Mouse (Mus musculus) intestine, postnatal 0 days (tissue): ENCODE data around the gene Ric8b. TPM values are rescaled to one million over a fixed set of nuclear protein-coding genes. Genes with fewer than 3 reads are reported as not detected.

Experiments used
- ATAC-seq: fragments of 200-750 bp; cut with Nextera tagmentation; 2 replicates; pipeline ENCODE4 v1.8.0; 2017; ENCODE audit warnings: mild to moderate bottlenecking, moderate TSS enrichment, moderate library complexity
- H3K27ac ChIP-seq: fragments of 300-500 bp; sonication (generic); 2 replicates; pipeline ENCODE4 v1.5.1; 2014; ENCODE audit warnings: mild to moderate bottlenecking, low read depth, low read length, moderate library complexity
- H3K27me3 ChIP-seq: fragments of 300-500 bp; sonication (generic); replicated peaks from 2 replicates; pipeline ENCODE4 v1.6.1; 2014; ENCODE audit warnings: low read length, mixed read lengths; ENCODE audit not compliant: control insufficient read depth, insufficient read depth
- H3K36me3 ChIP-seq: fragments of 300-500 bp; sonication (generic); 2 replicates; pipeline ENCODE4 v1.6.1; 2014; ENCODE audit warnings: mild to moderate bottlenecking, moderate library complexity; ENCODE audit not compliant: control insufficient read depth, insufficient read depth
- H3K4me1 ChIP-seq: fragments of 300-500 bp; sonication (generic); replicated peaks from 2 replicates; pipeline ENCODE4 v1.6.1; 2014; ENCODE audit warnings: antibody characterized with exemption, low read length, mixed read lengths; ENCODE audit not compliant: control insufficient read depth, insufficient read depth
- H3K4me2 ChIP-seq: fragments of 300-500 bp; sonication (generic); replicated peaks from 2 replicates; pipeline ENCODE4 v1.6.1; 2014; ENCODE audit warnings: low read depth, mild to moderate bottlenecking, moderate library complexity
- H3K4me3 ChIP-seq: fragments of 300-500 bp; sonication (generic); 2 replicates; pipeline ENCODE4 v1.5.1; 2014; ENCODE audit warnings: low read depth, low read length
- H3K9ac ChIP-seq: fragments of 300-500 bp; sonication (generic); 2 replicates; pipeline ENCODE4 v1.6.1; 2014; ENCODE audit warnings: mild to moderate bottlenecking, low read depth, low read length
- H3K9me3 ChIP-seq: fragments of 300-500 bp; sonication (generic); 2 replicates; pipeline ENCODE4 v1.6.1; 2016; ENCODE audit warnings: mixed run types; ENCODE audit not compliant: control insufficient read depth
- CTCF ChIP-seq: sonication (generic); IDR thresholded peaks from 2 replicates; pipeline ENCODE4 v1.5.1; 2016; ENCODE audit warnings: low read depth, mild to moderate bottlenecking, control low read depth, antibody characterized with exemption, moderate library complexity
- WGBS: fragments of 180-500 bp; shearing (Covaris S2); extraction: QIAGEN DNeasy Blood & Tissue Kit; methylation state at CpG from one replicate; pipeline ENCODE4 v1.1.7; 2014; 5-methylcytosine and 5-hydroxymethylcytosine counted together
- polyA plus RNA-seq: library from polyadenylated mRNA; unstranded; fragments of >200 nt; fragmentation: Nextera tagmentation; extraction: Ambion mirVana; gene quantifications from 2 replicates; pipeline ENCODE4 v1.2.1, GENCODE M21; 2015

The Ric8b gene
- polyA plus RNA-seq, 1 experiment from 2014 or later, result 6.7 TPM

DNA sequence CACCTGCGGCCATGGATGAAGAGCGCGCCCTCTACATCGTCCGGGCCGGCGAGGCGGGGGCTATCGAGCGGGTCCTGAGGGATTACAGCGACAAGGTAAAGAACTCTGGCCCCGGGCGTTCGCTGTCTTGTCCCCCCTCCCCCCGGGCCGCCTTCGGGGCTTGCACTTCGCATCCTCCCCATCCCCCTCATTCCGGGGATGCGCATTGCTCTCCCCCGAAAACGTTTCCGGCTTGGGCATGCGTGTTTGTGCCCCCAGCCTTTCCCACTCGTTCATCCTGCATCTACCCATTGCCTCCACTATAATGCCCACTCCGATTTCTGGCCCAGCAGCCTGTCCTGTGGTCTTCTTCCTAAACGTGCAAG, 297 bp downstream of the Ric8b start:
- H3K9ac ChIP-seq, result peak overlapping the region; percentile 69
- peak overlapping the region; percentile 84 for H3K4me3 ChIP-seq
- H3K36me3 ChIP-seq, result no peaks in the 10 kb centered on the region
- H3K4me1 ChIP-seq, result 0 out of 2 replicates have a peak, but pooled peaks cover 9% of the 10 kb centered on the region
- no peaks in the 10 kb centered on the region for H3K9me3 ChIP-seq
- H3K27me3 ChIP-seq, result no peaks in the 10 kb centered on the region
- H3K27ac ChIP-seq, result peak overlapping the region; percentile 87; the same call in 1 of the 2 replicates
- peak overlapping the region; percentile 75 for H3K4me2 ChIP-seq
- WGBS, result 0% methylated on average over 26 of the region's 27 CpGs
- TF ChIP-seq CTCF, result no peak
- ATAC-seq, result peak; percentile 3; the same call in 1 of the 2 replicates

DNA sequence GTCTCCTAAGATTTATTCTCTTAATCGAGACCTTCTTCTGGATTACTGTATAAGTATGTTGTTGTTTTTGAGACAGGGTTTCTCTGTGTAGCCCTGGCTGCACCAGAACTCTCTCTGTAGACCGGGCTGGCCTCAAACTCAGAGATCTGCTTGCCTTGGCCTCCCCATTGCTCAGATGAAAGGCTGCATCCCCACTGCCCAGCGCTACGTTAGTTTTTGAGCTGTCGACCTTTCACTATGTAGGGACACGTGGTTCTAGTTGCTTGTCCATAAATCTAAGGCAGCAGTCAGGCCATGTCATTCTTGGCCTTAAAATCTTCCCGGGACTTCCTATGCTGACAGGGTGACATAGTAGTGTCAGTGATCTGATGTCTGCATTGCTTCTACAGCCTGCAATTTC, 8.9 kb downstream of the Ric8b start:
- H3K36me3 ChIP-seq, result peaks cover 6% of the 10 kb centered on the region; the same call in 1 of the 2 replicates
- no peaks in the 10 kb centered on the region for H3K9me3 ChIP-seq
- ATAC-seq, result no peak
- WGBS, result 69% methylated on average over 7 of the region's 7 CpGs
- TF ChIP-seq CTCF, result no peak
- H3K27me3 ChIP-seq, result no peaks in the 10 kb centered on the region
- no peaks in the 10 kb centered on the region for H3K4me1 ChIP-seq
- no peak overlapping the region for H3K4me3 ChIP-seq
- no peak overlapping the region for H3K27ac ChIP-seq
- no peak overlapping the region for H3K9ac ChIP-seq
- H3K4me2 ChIP-seq, result no peak overlapping the region

DNA sequence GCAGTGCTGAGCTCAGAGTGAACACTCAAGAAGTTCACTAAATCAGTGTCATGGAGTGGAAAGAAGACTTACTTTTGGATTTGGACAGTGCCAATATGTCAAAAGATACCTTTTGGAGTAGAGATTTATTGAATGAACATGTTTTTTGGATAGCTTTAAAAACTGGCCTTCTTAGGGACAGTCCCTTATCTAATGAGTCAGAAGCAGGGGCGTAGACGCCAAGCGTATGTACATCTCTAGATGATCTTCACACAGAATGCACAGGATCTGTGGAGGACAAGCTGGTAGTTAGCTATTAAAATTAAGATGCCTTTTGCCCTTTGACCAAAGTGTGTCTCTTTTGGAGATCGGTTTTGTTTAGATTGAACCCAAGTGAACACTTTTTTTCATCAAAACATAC, 9.5 kb downstream of the Ric8b start:
- Histone ChIP-seq H3K36me3 (peaks cover 6% of the 10 kb centered on the region; the same call in 1 of the 2 replicates), H3K9ac (no peak overlapping the region), H3K4me2 (no peak overlapping the region), H3K9me3 (no peaks in the 10 kb centered on the region), H3K4me3 (no peak overlapping the region), H3K27me3 (no peaks in the 10 kb centered on the region), H3K27ac (no peak overlapping the region), H3K4me1 (no peaks in the 10 kb centered on the region)
- no peak for TF ChIP-seq CTCF
- WGBS, result 75% methylated on average over 4 of the region's 4 CpGs
- ATAC-seq, result no peak

DNA sequence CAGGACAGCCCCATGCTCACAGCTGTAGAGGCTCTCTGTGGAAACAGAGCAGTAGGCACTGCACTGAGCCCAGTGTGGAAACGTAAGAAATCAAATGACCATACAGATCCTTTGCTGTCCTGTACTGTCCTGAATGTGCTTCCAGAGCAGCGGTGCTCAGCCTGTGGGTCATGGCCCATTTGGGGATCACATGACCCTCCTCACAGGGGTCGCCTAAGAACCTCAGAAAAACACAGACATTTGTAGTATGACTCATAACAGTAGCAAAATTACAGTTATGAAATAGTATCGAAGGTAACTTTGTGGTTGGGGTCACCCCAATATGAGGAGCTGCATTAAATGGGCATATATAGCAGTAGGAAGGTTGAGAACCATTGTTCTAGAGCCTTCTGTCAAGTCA, 11.0 kb downstream of the Ric8b start:
- ATAC-seq, result no peak
- 90% methylated on average over 4 of the region's 4 CpGs for WGBS
- peaks cover 6% of the 10 kb centered on the region; the same call in 1 of the 2 replicates for H3K36me3 ChIP-seq
- H3K4me2 ChIP-seq, result no peak overlapping the region
- no peaks in the 10 kb centered on the region for H3K27me3 ChIP-seq
- H3K9ac ChIP-seq, result no peak overlapping the region
- no peak overlapping the region for H3K27ac ChIP-seq
- H3K9me3 ChIP-seq, result no peaks in the 10 kb centered on the region
- no peaks in the 10 kb centered on the region for H3K4me1 ChIP-seq
- no peak overlapping the region for H3K4me3 ChIP-seq
- TF ChIP-seq CTCF, result no peak

DNA sequence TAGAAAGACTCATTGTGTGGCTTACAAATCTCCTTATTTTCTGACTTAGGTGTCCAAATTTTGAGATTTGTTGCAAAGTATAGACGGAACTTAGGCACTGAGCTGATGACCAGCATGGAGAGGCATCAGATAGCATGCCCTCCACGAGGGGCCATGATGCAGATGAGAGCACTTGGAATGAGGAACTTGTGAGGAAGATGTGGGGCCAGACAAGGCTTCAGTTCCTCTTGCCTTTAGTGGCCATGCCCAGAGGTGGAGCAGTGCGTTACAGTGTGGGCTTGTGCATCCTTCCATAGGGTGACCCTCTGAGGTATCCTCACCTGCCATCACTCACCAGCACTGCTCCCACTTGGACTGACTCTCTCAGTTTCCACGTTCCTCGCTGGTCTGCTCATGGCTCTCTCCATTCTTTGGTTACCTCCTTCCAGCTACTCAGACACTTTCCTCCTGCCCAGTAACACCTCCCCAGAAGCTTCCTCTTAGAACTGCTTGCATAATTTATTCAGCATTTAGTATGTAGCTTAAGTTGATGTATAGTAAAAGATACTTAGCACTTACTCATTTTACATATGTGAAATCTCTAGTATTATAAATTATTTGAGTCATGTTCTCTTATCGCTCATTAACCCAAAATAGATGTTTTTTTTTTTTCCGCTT, 18.3 kb downstream of the Ric8b start:
- TF ChIP-seq CTCF, result no peak
- no peaks in the 10 kb centered on the region for H3K36me3 ChIP-seq
- H3K9me3 ChIP-seq, result no peaks in the 10 kb centered on the region
- H3K27me3 ChIP-seq, result no peaks in the 10 kb centered on the region
- no peak overlapping the region for H3K9ac ChIP-seq
- H3K4me2 ChIP-seq, result no peak overlapping the region
- 88% methylated on average over 7 of the region's 7 CpGs for WGBS
- no peak overlapping the region for H3K4me3 ChIP-seq
- H3K4me1 ChIP-seq, result no peaks in the 10 kb centered on the region
- ATAC-seq, result no peak
- H3K27ac ChIP-seq, result no peak overlapping the region

DNA sequence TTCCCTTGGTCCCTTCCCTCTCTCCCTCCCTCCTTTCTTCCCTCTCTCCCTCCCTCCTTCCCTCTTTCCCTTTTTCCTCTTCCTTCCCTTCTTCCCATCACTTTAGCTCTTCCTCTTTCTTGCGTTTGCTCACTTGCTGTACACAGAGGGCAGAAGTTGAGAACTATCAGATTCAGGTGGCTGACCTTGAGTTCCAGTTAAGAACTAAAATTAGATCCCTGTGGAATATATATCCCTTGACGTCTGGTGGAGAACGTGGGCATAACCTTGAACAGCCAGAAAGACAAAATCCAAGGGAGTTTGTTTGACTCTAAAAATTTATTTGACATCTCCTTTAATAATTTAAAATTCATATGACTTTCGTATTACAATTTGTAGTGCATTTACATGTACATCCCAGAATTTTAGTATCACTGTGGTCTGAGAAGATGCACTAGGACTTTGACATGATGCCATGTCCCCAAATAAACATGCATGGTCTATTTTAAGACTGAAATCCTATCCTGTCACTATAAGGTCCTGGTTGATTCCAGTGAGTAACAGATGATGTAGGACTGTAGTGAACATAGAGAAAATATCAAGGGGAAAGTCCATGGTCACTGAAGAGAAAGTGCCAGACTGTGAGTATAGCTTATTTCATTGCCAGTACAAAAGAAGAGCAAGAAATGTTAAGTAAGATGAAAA, 19.6 kb downstream of the Ric8b start:
- WGBS, result 62% methylated on average over 4 of the region's 4 CpGs
- no peak for ATAC-seq

More for the DNA sequence above, 19.6 kb downstream of the Ric8b start:
- Histone ChIP-seq H3K9ac (no peak overlapping the region), H3K27me3 (no peaks in the 10 kb centered on the region), H3K4me3 (no peak overlapping the region), H3K9me3 (no peaks in the 10 kb centered on the region), H3K27ac (no peak overlapping the region), H3K4me1 (no peaks in the 10 kb centered on the region), H3K4me2 (no peak overlapping the region), H3K36me3 (no peaks in the 10 kb centered on the region)
- no peak for TF ChIP-seq CTCF
